Mouse (Mus musculus) MEL (cell line): ENCODE results near the gene Dnajc21. TPM values are rescaled to one million over a fixed set of nuclear protein-coding genes. Genes with fewer than 3 reads are reported as not detected.

Source experiments
- DNase-seq: peaks from one replicate; pipeline ENCODE4 v3.0.0; 2011; ENCODE audit warnings: low read depth, low spot score
- H3K27ac ChIP-seq: 2 replicates; pipeline ENCODE4 v1.5.1; 2012; ENCODE audit warnings: low read depth, mild to moderate bottlenecking, control low read depth, low read length, moderate library complexity; ENCODE audit not compliant: control insufficient read depth
- H3K27me3 ChIP-seq, 2 experiments: fragments of 150-350 bp in 1 of 2; sonication (generic) in 1 of 2; 2 replicates each; pipeline ENCODE4 v1.6.1; 2012; ENCODE audit warnings: low read length in 2 of 2, mild to moderate bottlenecking in 2 of 2, improper control_type of control experiment in 1 of 2, moderate library complexity in 1 of 2; ENCODE audit not compliant: insufficient read depth in 2 of 2, control insufficient read depth in 1 of 2
- H3K36me3 ChIP-seq, 2 experiments: 2 replicates each; pipeline ENCODE4 v1.6.1; 2012 to 2014; ENCODE audit warnings: low read length in 2 of 2, improper control_type of control experiment in 1 of 2, inconsistent platforms in 1 of 2, mild to moderate bottlenecking in 1 of 2; ENCODE audit not compliant: insufficient read depth in 2 of 2, control insufficient read depth in 1 of 2
- H3K4me1 ChIP-seq, 2 experiments: fragments of 150-350 bp in 1 of 2; sonication (generic) in 1 of 2; 2 replicates each; pipeline ENCODE4 v1.6.1; 2012; ENCODE audit warnings: low read length in 2 of 2, improper control_type of control experiment in 1 of 2, mild to moderate bottlenecking in 1 of 2; ENCODE audit not compliant: insufficient read depth in 2 of 2, control insufficient read depth in 1 of 2
- H3K4me3 ChIP-seq, 2 experiments: fragments of 150-350 bp in 1 of 2; sonication (generic) in 1 of 2; 2 replicates each; pipeline ENCODE4 v1.5.1; 2012; ENCODE audit warnings: low read depth in 2 of 2, low read length in 2 of 2, mild to moderate bottlenecking in 2 of 2, moderate library complexity in 2 of 2, control low read depth in 1 of 2, improper control_type of control experiment in 1 of 2; ENCODE audit not compliant: control insufficient read depth in 1 of 2, insufficient read depth in 1 of 2
- H3K79me2 ChIP-seq: 2 replicates; pipeline ENCODE4 v1.6.1; 2012; ENCODE audit warnings: mild to moderate bottlenecking, low read length, moderate library complexity; ENCODE audit not compliant: control insufficient read depth, poor library complexity, insufficient read depth
- H3K9ac ChIP-seq: 2 replicates; pipeline ENCODE4 v1.6.1; 2012; ENCODE audit warnings: low read depth, mild to moderate bottlenecking, control low read depth, low read length, moderate library complexity; ENCODE audit not compliant: control insufficient read depth, poor library complexity, severe bottlenecking
- H3K9me3 ChIP-seq: fragments of 150-350 bp; sonication (generic); replicated peaks from 2 replicates; pipeline ENCODE4 v1.6.1; 2012; ENCODE audit warnings: mild to moderate bottlenecking, low read length, improper control_type of control experiment, moderate library complexity; ENCODE audit not compliant: insufficient read depth
- CHD2 ChIP-seq: IDR thresholded peaks from 2 replicates; pipeline ENCODE4 v1.6.1; 2011; ENCODE audit warnings: low read length, improper control_type of control experiment
- CTCF ChIP-seq, 3 experiments: IDR thresholded peaks in 2 of 3; conservative IDR thresholded peaks in 1 of 3; 2 replicates each; pipeline ENCODE4 v1.5.1; 2011 to 2012; ENCODE audit warnings: low read length in 3 of 3, low read depth in 2 of 3, mild to moderate bottlenecking in 2 of 3, improper control_type of control experiment in 1 of 3, inconsistent platforms in 1 of 3, mixed read lengths in 1 of 3, moderate library complexity in 1 of 3; ENCODE audit not compliant: control insufficient read depth in 1 of 3, insufficient read depth in 1 of 3, poor library complexity in 1 of 3, severe bottlenecking in 1 of 3
- GABPA ChIP-seq: IDR thresholded peaks from 2 replicates; pipeline ENCODE4 v1.6.1; 2012; ENCODE audit warnings: low read depth, mild to moderate bottlenecking, inconsistent platforms, low read length, improper control_type of control experiment, moderate library complexity
- MYB ChIP-seq: IDR thresholded peaks from 2 replicates; pipeline ENCODE4 v1.6.1; 2011; ENCODE audit warnings: mild to moderate bottlenecking, low read depth, low read length, improper control_type of control experiment
- NELFE ChIP-seq: IDR thresholded peaks from 2 replicates; pipeline ENCODE4 v1.6.1; 2011; ENCODE audit warnings: low read depth, low read length, improper control_type of control experiment
- POLR2AphosphoS2 ChIP-seq: IDR thresholded peaks from 2 replicates; pipeline ENCODE4 v1.6.1; 2011; ENCODE audit warnings: low read length, improper control_type of control experiment
- POLR2AphosphoS5 ChIP-seq: IDR thresholded peaks from 2 replicates; pipeline ENCODE4 v1.6.1; 2012; ENCODE audit warnings: low read depth, borderline replicate concordance, mild to moderate bottlenecking, inconsistent platforms, low read length, moderate library complexity, mixed read lengths
- RAD21 ChIP-seq: IDR thresholded peaks from 2 replicates; pipeline ENCODE4 v1.6.1; 2011; ENCODE audit warnings: mild to moderate bottlenecking, low read depth, low read length, improper control_type of control experiment
- SMC3 ChIP-seq: IDR thresholded peaks from 2 replicates; pipeline ENCODE4 v1.6.1; 2011; ENCODE audit warnings: low read depth, low read length, improper control_type of control experiment
- USF2 ChIP-seq, 2 experiments: IDR thresholded peaks; 2 replicates each; pipeline ENCODE4 v1.6.1; 2011 to 2012; ENCODE audit warnings: improper control_type of control experiment in 2 of 2, low read length in 2 of 2, borderline replicate concordance in 1 of 2, inconsistent platforms in 1 of 2, low read depth in 1 of 2, mild to moderate bottlenecking in 1 of 2; ENCODE audit not compliant: insufficient read depth in 1 of 2
- ZC3H11A ChIP-seq: IDR thresholded peaks from 2 replicates; pipeline ENCODE4 v1.6.1; 2012; ENCODE audit warnings: low read depth, mild to moderate bottlenecking, inconsistent platforms, low read length, improper control_type of control experiment
- ZKSCAN1 ChIP-seq: IDR thresholded peaks from 2 replicates; pipeline ENCODE4 v1.6.1; 2012; ENCODE audit warnings: low read depth, mild to moderate bottlenecking, inconsistent platforms, low read length, improper control_type of control experiment, moderate library complexity
- polyA plus RNA-seq, 2 experiments: library from polyadenylated mRNA; stranded (reverse) in 1 of 2; unstranded in 1 of 2; fragments of >175 nt in 1 of 2; fragments of >200 nt in 1 of 2; gene quantifications; 2 replicates each; pipeline versions ENCODE4 v1.2.1 to v1.2.4; 2012; ENCODE audit warnings: low replicate concordance in 2 of 2, low read depth in 1 of 2; ENCODE audit not compliant: insufficient read length in 2 of 2, insufficient read depth in 1 of 2, missing spikeins in 1 of 2
- total RNA-seq: library from RNA; depleted of rRNA; stranded (reverse); fragments of 300-350 nt; gene quantifications from 2 replicates; pipeline ENCODE4 v1.2.3, GENCODE M21; 2012; rRNA removed

Dnajc21 gene
- total and polyA plus RNA-seq, 3 experiments, result 44.0 to 136 (median 83.6) TPM

- no peaks in the 10 kb centered on the region for H3K36me3 ChIP-seq
- no peaks in the 10 kb centered on the region for H3K79me2 ChIP-seq
- peak; percentile 48 for DNase-seq
- no peak overlapping the region for H3K9ac ChIP-seq
- peak; percentile 69 for TF ChIP-seq RAD21
- peak in 1 of 3 experiments; percentile 70; a peak in 2 of 6 replicates for TF ChIP-seq CTCF (IDR thresholded peaks at IDR 0.05 in 2 of 3, conservative IDR thresholded peaks at IDR 0.05 in 1 of 3; ENCODE audit: control insufficient read depth in 1 of 3, insufficient read depth in 1 of 3, low read depth in 2 of 3, low read length in 3 of 3, poor library complexity in 1 of 3, severe bottlenecking in 1 of 3)
- no peak for TF ChIP-seq ZKSCAN1
- peak; percentile 26; the same call in 1 of the 2 replicates for TF ChIP-seq ZC3H11A
- TF ChIP-seq POLR2AphosphoS2, result no peak
- peak; percentile 63 for TF ChIP-seq SMC3
- H3K27ac ChIP-seq, result no peak overlapping the region
- H3K4me3 ChIP-seq, result no peak overlapping the region
- H3K4me1 ChIP-seq, result no peaks in the 10 kb centered on the region
- no peaks in the 10 kb centered on the region for H3K9me3 ChIP-seq
- no peaks in the 10 kb centered on the region; a peak in 1 of 4 replicates for H3K27me3 ChIP-seq
Measured at GRCm38 (mm10) chr15:10400415-10400814, 69.9 kb downstream of the Dnajc21 start.

- no peak for DNase-seq
- no peaks in the 10 kb centered on the region for H3K4me1 ChIP-seq
Measured at GRCm38 (mm10) chr15:10399795-10400194, 70.5 kb downstream of the Dnajc21 start.

More at GRCm38 (mm10) chr15:10399795-10400194, 70.5 kb downstream of the Dnajc21 start:
- H3K27me3 ChIP-seq, result no peaks in the 10 kb centered on the region; a peak in 1 of 4 replicates
- TF ChIP-seq NELFE, result no peak
- no peak for TF ChIP-seq USF2 (IDR thresholded peaks at IDR 0.05; ENCODE audit: borderline replicate concordance in 1 of 2, insufficient read depth in 1 of 2, low read depth in 1 of 2, low read length in 2 of 2)
- no peak for TF ChIP-seq CHD2
- no peak for TF ChIP-seq MYB
- no peak for TF ChIP-seq POLR2AphosphoS5
- TF ChIP-seq ZKSCAN1, result no peak
- no peak for TF ChIP-seq GABPA
- TF ChIP-seq, all 39 proteins: peak for 0
- Histone ChIP-seq H3K9ac (no peak overlapping the region), H3K4me3 (no peak overlapping the region), H3K27ac (no peak overlapping the region), H3K36me3 (no peaks in the 10 kb centered on the region), H3K79me2 (no peaks in the 10 kb centered on the region), H3K9me3 (no peaks in the 10 kb centered on the region)

Other genes starting within 250 kb of the Dnajc21 start
- gene Gm21973, start 145.1 kb downstream of the Dnajc21 start, total RNA-seq, result not detected in 2 replicates
- not detected for gene Gm21973, start 145.1 kb downstream of the Dnajc21 start, polyA plus RNA-seq
- not detected in 2 replicates for gene Agxt2, start 112.0 kb downstream of the Dnajc21 start, total RNA-seq
- not detected for gene Agxt2, start 112.0 kb downstream of the Dnajc21 start, polyA plus RNA-seq
- 57.5 and 66.6 TPM in 2 replicates for gene Brix1, start 15.4 kb upstream of the Dnajc21 start, total RNA-seq
- 100 to 1,000 TPM in 1 of 2 experiments, 10 to 100 TPM in 1; 72.9 to 319 TPM for gene Brix1, start 15.4 kb upstream of the Dnajc21 start, polyA plus RNA-seq
- gene Rad1, start 15.5 kb upstream of the Dnajc21 start, total RNA-seq, result 45.7 and 47.0 TPM in 2 replicates
- gene Rad1, start 15.5 kb upstream of the Dnajc21 start, polyA plus RNA-seq, result 10 to 100 TPM in 1 of 2 experiments, not detected in 1; 34.6 TPM
- not detected in 2 replicates for gene Ttc23l, start 88.2 kb upstream of the Dnajc21 start, total RNA-seq
- not detected for gene Ttc23l, start 88.2 kb upstream of the Dnajc21 start, polyA plus RNA-seq
- gene Rai14, start 244.1 kb upstream of the Dnajc21 start, total RNA-seq, result not detected in 2 replicates
- not detected for gene Rai14, start 244.1 kb upstream of the Dnajc21 start, polyA plus RNA-seq